Mouse (Mus musculus) limb, embryonic 11.5 days (tissue): Measurements from ENCODE around the gene Stard3. TPM values are rescaled to one million over a fixed set of nuclear protein-coding genes. Genes with fewer than 3 reads are reported as not detected.

ENCODE experiments used
- ATAC-seq: fragments of 200-750 bp; cut with Nextera tagmentation; 2 replicates; pipeline ENCODE4 v1.8.0; 2017; ENCODE audit warnings: low read depth; ENCODE audit not compliant: insufficient number of reproducible peaks, low FRiP score, low TSS enrichment
- DNase-seq: peaks from one replicate; pipeline ENCODE4 v3.0.0-alpha.2; 2015; ENCODE audit warnings: low spot score
- H3K27ac ChIP-seq: fragments of 300-500 bp; sonication (generic); replicated peaks from 2 replicates; pipeline ENCODE4 v1.5.1; 2014; ENCODE audit warnings: low read depth, mild to moderate bottlenecking, low read length
- H3K27me3 ChIP-seq: fragments of 300-500 bp; sonication (generic); 2 replicates; pipeline ENCODE4 v1.6.1; 2014; ENCODE audit warnings: mild to moderate bottlenecking, low read length, mixed read lengths; ENCODE audit not compliant: control insufficient read depth, insufficient read depth
- H3K36me3 ChIP-seq: fragments of 300-500 bp; sonication (generic); 2 replicates; pipeline ENCODE4 v1.6.1; 2014; ENCODE audit warnings: mild to moderate bottlenecking, low read length, moderate library complexity, mixed read lengths; ENCODE audit not compliant: control insufficient read depth, insufficient read depth
- H3K4me1 ChIP-seq: fragments of 300-500 bp; sonication (generic); 2 replicates; pipeline ENCODE4 v1.6.1; 2014; ENCODE audit warnings: low read length, mixed read lengths; ENCODE audit not compliant: control insufficient read depth, insufficient read depth
- H3K4me2 ChIP-seq: fragments of 300-500 bp; sonication (generic); 2 replicates; pipeline ENCODE4 v1.6.1; 2014; ENCODE audit warnings: low read depth, mild to moderate bottlenecking, moderate library complexity; ENCODE audit not compliant: severe bottlenecking
- H3K4me3 ChIP-seq: fragments of 300-500 bp; sonication (generic); 2 replicates; pipeline ENCODE4 v1.5.1; 2014; ENCODE audit warnings: low read depth, low read length
- H3K9ac ChIP-seq: fragments of 300-500 bp; sonication (generic); 2 replicates; pipeline ENCODE4 v1.6.1; 2014; ENCODE audit warnings: mild to moderate bottlenecking, low read length
- H3K9me3 ChIP-seq: fragments of 300-500 bp; sonication (generic); 2 replicates; pipeline ENCODE4 v1.6.1; 2016; ENCODE audit warnings: low read length; ENCODE audit not compliant: control insufficient read depth
- WGBS: fragments of 180-500 bp; shearing (Covaris S2); extraction: QIAGEN DNeasy Blood & Tissue Kit; methylation state at CpG from one replicate; pipeline ENCODE4 v1.1.7; 2014; 5-methylcytosine and 5-hydroxymethylcytosine counted together
- polyA plus RNA-seq: library from polyadenylated mRNA; unstranded; fragments of >200 nt; fragmentation: Nextera tagmentation; extraction: Ambion mirVana; gene quantifications from 2 replicates; pipeline ENCODE4 v1.2.1, GENCODE M21; 2014

Gene Stard3
- polyA plus RNA-seq, 1 experiment from 2014 or later = 37.7 TPM

DNA sequence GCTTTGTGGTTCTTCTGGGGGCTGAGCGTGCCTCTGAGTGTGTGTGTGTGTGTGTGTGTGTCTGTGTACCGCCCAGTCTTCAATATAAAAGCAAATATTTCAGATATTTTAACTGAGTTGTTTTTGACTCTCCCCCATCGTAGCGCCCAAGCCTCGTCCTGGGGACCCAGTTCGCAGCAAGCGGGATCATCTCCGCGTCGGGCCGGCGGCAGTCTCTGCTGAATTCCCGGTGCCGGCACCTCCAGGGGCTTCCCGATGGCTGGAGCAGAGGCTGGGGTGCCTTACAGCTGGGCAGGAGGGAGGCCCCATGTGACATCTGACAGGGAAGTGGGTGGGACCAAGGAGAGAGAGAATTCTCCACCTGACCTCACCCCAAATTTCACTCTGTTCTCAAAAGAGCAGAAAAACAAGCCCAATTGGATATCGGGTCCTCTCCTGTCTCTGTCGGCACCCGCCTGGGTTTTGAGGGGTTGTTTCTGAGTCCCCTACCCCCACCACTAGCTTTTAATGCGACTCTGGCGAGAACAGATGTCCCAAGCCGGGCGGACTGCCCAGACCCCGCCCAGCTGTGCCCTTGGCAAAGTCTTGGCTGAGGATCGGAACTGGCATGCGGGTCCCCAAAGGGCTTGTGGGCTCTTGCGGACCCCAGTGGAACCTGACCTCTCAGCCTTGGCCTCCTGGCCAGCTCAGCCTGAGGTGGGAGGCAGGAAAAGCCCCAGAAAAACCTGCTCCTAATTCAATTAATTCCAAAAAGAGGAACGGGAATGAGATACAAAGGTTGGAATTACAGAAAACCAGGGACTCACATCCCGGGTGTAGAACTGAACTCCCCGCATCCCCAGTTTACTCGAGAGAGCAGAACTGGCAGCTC, 37.1 kb upstream of the Stard3 start:
- Histone ChIP-seq H3K4me1 (no peaks in the 10 kb centered on the region), H3K4me3 (no peak overlapping the region), H3K27ac (no peak overlapping the region), H3K9ac (no peak overlapping the region), H3K27me3 (peaks cover 99% of the 10 kb centered on the region), H3K36me3 (no peaks in the 10 kb centered on the region), H3K9me3 (no peaks in the 10 kb centered on the region), H3K4me2 (no peak overlapping the region)
- DNase-seq (no peak), ATAC-seq (no peak)
- WGBS = 2% methylated on average over 30 of the region's 30 CpGs

DNA sequence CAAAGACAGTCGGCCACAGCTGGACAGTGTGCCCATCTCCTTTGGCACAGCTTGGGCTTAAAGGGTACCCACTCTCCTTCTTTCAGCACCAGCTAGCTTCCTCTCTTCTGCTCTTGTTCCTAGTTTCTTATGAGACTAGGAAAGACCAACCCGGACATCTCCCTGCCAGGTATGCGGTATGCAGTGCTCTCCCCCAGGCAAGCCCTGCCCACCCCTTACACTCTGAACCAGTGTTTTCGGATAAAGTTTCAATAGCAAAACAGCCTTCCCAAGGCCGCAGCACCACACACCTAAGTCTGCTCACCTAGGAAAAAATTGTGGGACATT, 36.5 kb upstream of the Stard3 start:
- ATAC-seq (no peak), DNase-seq (no peak)
- no peak overlapping the region for H3K4me2 ChIP-seq
- no peaks in the 10 kb centered on the region for H3K36me3 ChIP-seq
- H3K4me1 ChIP-seq = no peaks in the 10 kb centered on the region
- no peak overlapping the region for H3K27ac ChIP-seq
- no peak overlapping the region for H3K4me3 ChIP-seq
- H3K9ac ChIP-seq = no peak overlapping the region
- H3K27me3 ChIP-seq = peaks cover 97% of the 10 kb centered on the region
- no peaks in the 10 kb centered on the region for H3K9me3 ChIP-seq
- 3% methylated on average over 5 of the region's 5 CpGs for WGBS

DNA sequence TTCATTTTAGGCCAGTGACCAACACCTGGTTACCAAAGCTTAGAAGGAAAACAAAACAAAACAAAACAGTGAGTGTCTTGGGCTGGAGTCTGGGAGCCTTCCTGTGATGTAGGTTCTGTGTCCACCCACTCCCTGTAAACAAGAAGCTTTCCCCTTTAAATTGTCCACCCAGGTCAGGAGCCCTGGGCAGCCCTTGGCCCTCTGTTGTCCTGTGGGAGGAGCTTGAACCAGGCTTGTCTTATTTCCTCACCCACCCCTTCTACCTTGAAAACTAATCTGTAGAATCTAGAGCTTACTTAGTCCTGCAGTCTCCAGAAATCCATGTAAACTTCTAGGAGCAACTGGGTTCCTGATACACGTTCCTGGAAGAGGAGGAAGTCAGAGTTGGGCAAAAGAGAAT, 36.0 kb upstream of the Stard3 start:
- H3K4me3 ChIP-seq = no peak overlapping the region
- no peak for ATAC-seq
- H3K9ac ChIP-seq = no peak overlapping the region
- DNase-seq = no peak
- 7% methylated on average over 1 of the region's 1 CpGs for WGBS
- H3K36me3 ChIP-seq = no peaks in the 10 kb centered on the region
- no peaks in the 10 kb centered on the region for H3K4me1 ChIP-seq
- peaks cover 97% of the 10 kb centered on the region for H3K27me3 ChIP-seq
- no peaks in the 10 kb centered on the region for H3K9me3 ChIP-seq
- no peak overlapping the region for H3K27ac ChIP-seq
- H3K4me2 ChIP-seq = no peak overlapping the region

DNA sequence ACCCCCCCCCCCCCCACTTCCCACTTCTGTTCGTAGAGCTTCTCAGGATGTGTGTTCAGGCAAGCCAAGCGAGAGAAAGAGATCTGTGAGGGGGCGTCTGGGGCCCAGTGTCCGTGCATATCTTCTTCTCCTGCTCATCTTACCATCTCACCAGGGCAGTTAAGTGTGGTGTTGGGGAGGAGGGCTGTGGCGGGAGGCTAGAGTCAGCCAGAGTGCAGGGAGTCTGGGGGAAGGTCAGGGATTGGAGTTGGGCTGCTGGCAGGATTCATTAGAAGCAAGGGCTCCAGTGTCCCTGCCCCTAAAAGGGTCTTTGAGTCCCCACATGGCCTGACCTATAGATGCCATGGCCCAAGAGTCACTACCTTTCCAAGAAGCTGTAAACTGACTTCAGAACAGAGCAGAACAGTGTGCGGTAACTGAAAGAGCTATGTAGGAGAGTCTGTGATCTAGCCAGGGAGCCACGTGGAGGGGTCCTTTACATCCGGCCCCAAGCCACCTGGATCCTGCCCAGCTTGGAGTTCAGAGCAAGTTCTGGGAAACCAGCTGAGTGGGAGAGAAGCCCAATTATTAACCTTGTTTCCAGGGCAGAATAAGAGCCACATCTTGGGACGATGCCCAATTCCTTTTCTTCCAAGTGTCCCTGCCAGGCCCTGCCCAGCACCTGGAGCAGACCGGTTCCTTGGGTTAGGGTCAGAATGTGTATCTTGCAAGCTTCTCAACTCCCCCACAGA, 34.9 kb upstream of the Stard3 start:
- no peaks in the 10 kb centered on the region for H3K36me3 ChIP-seq
- DNase-seq = no peak
- WGBS = 3% methylated on average over 10 of the region's 10 CpGs

DNA sequence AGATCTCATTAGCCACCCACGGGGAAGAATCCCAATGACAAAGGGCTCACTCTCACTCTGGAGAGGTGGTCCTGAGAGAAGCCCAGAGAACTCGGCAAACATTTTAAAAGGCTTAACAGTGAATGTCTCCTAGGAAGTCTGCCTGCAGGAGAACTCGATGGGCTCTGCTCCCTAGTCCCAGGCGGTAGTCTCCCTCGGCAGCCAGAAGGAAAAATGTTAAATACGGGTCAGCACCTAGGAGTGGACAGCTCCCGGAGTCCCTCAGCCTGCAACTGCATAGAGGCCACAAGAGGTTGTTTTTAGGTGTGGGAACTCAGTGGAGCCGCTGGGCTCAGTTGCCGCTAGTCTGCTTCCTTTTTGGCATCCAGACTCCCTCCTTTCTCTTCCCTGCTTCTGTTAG, 34.2 kb upstream of the Stard3 start:
- H3K27ac ChIP-seq = no peak overlapping the region
- H3K36me3 ChIP-seq = no peaks in the 10 kb centered on the region
- no peak overlapping the region for H3K4me2 ChIP-seq
- H3K27me3 ChIP-seq = peaks cover 97% of the 10 kb centered on the region
- H3K9me3 ChIP-seq = no peaks in the 10 kb centered on the region
- no peak for ATAC-seq
- H3K4me1 ChIP-seq = 0 out of 2 replicates have a peak, but pooled peaks cover 7% of the 10 kb centered on the region
- peak; percentile 82 for DNase-seq
- WGBS = 2% methylated on average over 9 of the region's 9 CpGs
- H3K4me3 ChIP-seq = no peak overlapping the region
- H3K9ac ChIP-seq = no peak overlapping the region

More for the DNA sequence above, 34.9 kb upstream of the Stard3 start:
- no peak overlapping the region for H3K4me3 ChIP-seq
- ATAC-seq = no peak
- H3K9ac ChIP-seq = no peak overlapping the region
- H3K27me3 ChIP-seq = peaks cover 97% of the 10 kb centered on the region
- no peak overlapping the region for H3K27ac ChIP-seq
- no peak overlapping the region for H3K4me2 ChIP-seq
- H3K9me3 ChIP-seq = no peaks in the 10 kb centered on the region
- 0 out of 2 replicates have a peak, but pooled peaks cover 4% of the 10 kb centered on the region for H3K4me1 ChIP-seq

DNA sequence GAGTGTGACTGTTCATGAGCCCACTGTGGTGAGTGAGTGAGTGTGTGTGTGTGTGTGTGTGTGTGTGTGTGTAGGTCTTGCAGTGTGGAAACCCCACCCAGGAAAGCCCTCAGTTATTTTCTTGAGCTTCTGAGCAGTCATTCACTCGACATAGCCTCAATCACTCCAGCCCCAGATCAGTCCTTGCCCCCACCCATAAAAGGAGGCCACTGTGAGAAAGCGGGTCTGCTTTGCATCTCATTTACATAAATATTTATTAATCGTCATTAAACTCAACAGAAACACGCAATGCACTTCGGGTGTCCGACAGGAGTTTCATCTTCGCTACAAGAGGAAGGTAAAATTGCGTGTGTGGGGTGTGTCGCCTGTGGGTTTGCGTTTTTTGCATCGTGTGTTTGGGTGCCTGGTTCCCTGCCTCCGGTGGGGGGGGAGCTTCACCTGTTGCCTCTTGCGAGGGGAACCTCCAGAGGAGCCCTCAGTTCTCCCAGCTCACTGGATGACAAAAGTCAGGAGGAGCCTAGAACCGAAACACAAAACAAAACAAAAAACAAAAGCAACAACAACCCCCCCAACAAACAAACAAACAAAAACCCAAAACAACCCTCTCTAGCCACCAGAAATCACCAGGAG, 32.9 kb upstream of the Stard3 start:
- H3K9ac ChIP-seq = no peak overlapping the region
- no peak overlapping the region for H3K4me2 ChIP-seq
- no peak for DNase-seq
- H3K4me3 ChIP-seq = no peak overlapping the region
- H3K27ac ChIP-seq = no peak overlapping the region
- no peaks in the 10 kb centered on the region for H3K36me3 ChIP-seq
- H3K9me3 ChIP-seq = no peaks in the 10 kb centered on the region
- 5% methylated on average over 14 of the region's 14 CpGs for WGBS
- peaks cover 97% of the 10 kb centered on the region for H3K27me3 ChIP-seq
- ATAC-seq = no peak
- 0 out of 2 replicates have a peak, but pooled peaks cover 7% of the 10 kb centered on the region for H3K4me1 ChIP-seq

DNA sequence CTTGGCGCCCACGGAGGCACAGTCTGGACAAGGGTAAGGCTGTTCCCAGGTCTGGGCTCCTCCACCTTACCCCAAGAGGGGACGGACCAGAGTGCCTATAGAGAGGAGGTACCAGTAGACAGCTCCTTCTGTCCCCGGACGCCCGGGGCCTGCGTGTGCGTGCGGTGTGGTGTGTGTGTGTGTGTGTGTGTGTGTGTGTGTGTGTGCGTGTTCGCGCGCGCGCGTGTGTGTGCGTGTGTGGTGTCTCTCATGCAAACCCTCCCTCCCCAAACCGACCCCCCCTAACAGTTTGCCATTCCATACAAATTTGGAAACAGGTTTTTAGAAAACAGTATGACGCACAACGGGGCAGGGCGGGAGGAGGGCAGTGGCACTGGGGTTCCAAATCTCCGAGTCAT, 32.3 kb upstream of the Stard3 start:
- Histone ChIP-seq H3K4me3 (no peak overlapping the region), H3K9me3 (no peaks in the 10 kb centered on the region), H3K9ac (no peak overlapping the region), H3K4me2 (no peak overlapping the region), H3K4me1 (0 out of 2 replicates have a peak, but pooled peaks cover 7% of the 10 kb centered on the region), H3K36me3 (no peaks in the 10 kb centered on the region), H3K27ac (no peak overlapping the region), H3K27me3 (peaks cover 97% of the 10 kb centered on the region)
- ATAC-seq = no peak
- WGBS = 4% methylated on average over 22 of the region's 22 CpGs
- no peak for DNase-seq

DNA sequence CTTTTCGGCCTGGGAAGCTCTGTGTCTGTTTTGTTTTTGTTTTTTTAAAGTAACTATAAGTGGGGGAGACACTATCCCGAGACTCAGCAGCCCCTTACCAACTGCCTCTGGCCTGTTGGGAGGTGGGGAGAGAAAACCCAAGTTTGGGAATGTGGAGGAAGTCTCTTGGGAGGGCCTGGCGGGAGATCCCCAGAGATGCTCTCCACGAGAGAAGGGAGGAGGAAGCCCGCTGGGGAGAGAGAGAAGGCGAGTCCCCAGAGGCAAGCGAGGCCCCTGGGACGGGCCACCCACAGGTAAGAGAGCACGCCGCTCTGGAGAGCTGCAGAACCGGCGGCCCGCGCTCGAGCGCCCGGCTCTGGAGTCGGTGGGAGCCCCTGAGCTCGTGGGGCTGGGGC, 31.4 kb upstream of the Stard3 start:
- no peaks in the 10 kb centered on the region for H3K36me3 ChIP-seq
- under 1% methylated on average over 19 of the region's 19 CpGs for WGBS
- H3K4me1 ChIP-seq = 0 out of 2 replicates have a peak, but pooled peaks cover 7% of the 10 kb centered on the region
- H3K9ac ChIP-seq = no peak overlapping the region
- no peak overlapping the region for H3K4me2 ChIP-seq
- H3K27me3 ChIP-seq = peaks cover 96% of the 10 kb centered on the region
- DNase-seq (peak; percentile 46), ATAC-seq (no peak)
- H3K9me3 ChIP-seq = no peaks in the 10 kb centered on the region
- no peak overlapping the region for H3K27ac ChIP-seq
- no peak overlapping the region for H3K4me3 ChIP-seq
